Mouse (Mus musculus) liver, embryonic 16.5 days (tissue): ENCODE measurements around the gene Reep3. TPM values are rescaled to one million over a fixed set of nuclear protein-coding genes. Genes with fewer than 3 reads are reported as not detected.

Experiments used
- ATAC-seq: fragments of 200-750 bp; cut with Nextera tagmentation; 2 replicates; pipeline ENCODE4 v1.8.0; 2017; ENCODE audit warnings: low read depth, mild to moderate bottlenecking, moderate number of reproducible peaks, moderate library complexity
- H3K27ac ChIP-seq: fragments of 300-500 bp; sonication (generic); 2 replicates; pipeline ENCODE4 v1.5.1; 2014; ENCODE audit warnings: mild to moderate bottlenecking, low read length
- H3K27me3 ChIP-seq: fragments of 300-500 bp; sonication (generic); 2 replicates; pipeline ENCODE4 v1.6.1; 2014; ENCODE audit warnings: low read depth, low read length, mixed read lengths; ENCODE audit not compliant: control insufficient read depth, insufficient read depth
- H3K36me3 ChIP-seq: fragments of 300-500 bp; sonication (generic); 2 replicates; pipeline ENCODE4 v1.6.1; 2014; ENCODE audit warnings: mild to moderate bottlenecking; ENCODE audit not compliant: control insufficient read depth, insufficient read depth
- H3K4me1 ChIP-seq: fragments of 300-500 bp; sonication (generic); 2 replicates; pipeline ENCODE4 v1.6.1; 2014; ENCODE audit warnings: low read depth, low read length, mixed read lengths; ENCODE audit not compliant: control insufficient read depth
- H3K4me2 ChIP-seq: fragments of 300-500 bp; sonication (generic); 2 replicates; pipeline ENCODE4 v1.6.1; 2014; ENCODE audit warnings: low read depth, low read length, mixed read lengths
- H3K4me3 ChIP-seq: fragments of 300-500 bp; sonication (generic); 2 replicates; pipeline ENCODE4 v1.5.1; 2014; ENCODE audit warnings: low read depth, mild to moderate bottlenecking, low read length
- H3K9ac ChIP-seq: fragments of 300-500 bp; sonication (generic); 2 replicates; pipeline ENCODE4 v1.6.1; 2014; ENCODE audit warnings: low read depth, low read length
- H3K9me3 ChIP-seq: fragments of 300-500 bp; sonication (generic); replicated peaks from 2 replicates; pipeline ENCODE4 v1.6.1; 2016; ENCODE audit warnings: low read length; ENCODE audit not compliant: control insufficient read depth
- WGBS: fragments of 180-500 bp; shearing (Covaris S2); extraction: QIAGEN DNeasy Blood & Tissue Kit; methylation state at CpG from one replicate; pipeline ENCODE4 v1.1.7; 2014; ENCODE audit not compliant: insufficient replicate concordance; 5-methylcytosine and 5-hydroxymethylcytosine counted together
- polyA plus RNA-seq: library from polyadenylated mRNA; unstranded; fragments of >200 nt; fragmentation: Nextera tagmentation; extraction: Ambion mirVana; gene quantifications from 2 replicates; pipeline ENCODE4 v1.2.1, GENCODE M21; 2015

The Reep3 gene
- polyA plus RNA-seq, 1 experiment from 2014 or later = 10.0 TPM

DNA sequence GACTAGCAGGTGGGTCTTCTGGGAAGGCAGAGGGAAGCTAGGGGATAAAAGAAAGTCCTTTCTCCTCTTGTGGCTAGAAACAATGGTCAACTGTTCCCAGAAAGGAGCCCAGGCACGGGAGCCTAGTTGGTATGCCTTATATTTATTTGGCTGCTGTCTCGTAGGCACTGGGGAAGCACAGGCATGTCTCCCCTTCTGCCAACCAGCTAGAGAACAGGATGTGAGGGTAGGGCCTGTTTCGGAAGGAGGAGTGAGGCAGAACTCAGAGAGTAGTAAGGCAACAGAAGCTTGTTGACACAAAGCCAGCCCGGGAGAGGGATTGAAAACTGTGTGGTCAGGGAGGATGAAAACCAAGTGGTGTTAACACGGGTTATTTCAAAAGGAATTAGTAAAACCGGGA is 101.6 kb downstream of the Reep3 start:
- Histone ChIP-seq H3K9me3 (peaks cover under 1% of the 10 kb centered on the region; the same call in 1 of the 2 replicates), H3K36me3 (no peaks in the 10 kb centered on the region), H3K4me2 (no peak overlapping the region), H3K27me3 (no peaks in the 10 kb centered on the region), H3K4me1 (no peaks in the 10 kb centered on the region), H3K27ac (no peak overlapping the region), H3K4me3 (no peak overlapping the region), H3K9ac (no peak overlapping the region)
- ATAC-seq = no peak
- WGBS = 38% methylated on average over 6 of the region's 6 CpGs

DNA sequence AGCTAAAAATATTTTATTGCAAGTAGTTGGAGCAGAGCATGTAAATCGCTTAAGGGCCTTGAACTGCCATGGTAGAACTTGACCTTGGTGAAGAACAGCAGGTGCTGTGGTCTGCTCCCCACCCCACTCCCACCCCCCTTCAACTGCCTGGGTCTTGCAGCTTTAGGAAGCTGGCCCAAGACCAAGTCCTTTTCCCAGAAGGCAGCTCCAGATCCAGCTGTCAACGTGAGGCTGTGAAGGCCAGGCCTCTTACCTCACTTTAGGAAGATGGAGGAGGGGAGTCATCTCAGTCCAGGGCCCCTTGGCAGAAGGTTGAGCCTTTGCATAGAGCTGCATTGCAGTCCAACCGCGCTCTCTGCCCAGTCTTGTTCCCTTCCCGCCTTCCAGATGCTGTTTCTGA is 102.3 kb downstream of the Reep3 start:
- 45% methylated on average over 5 of the region's 5 CpGs for WGBS
- Histone ChIP-seq H3K27ac (no peak overlapping the region), H3K36me3 (no peaks in the 10 kb centered on the region), H3K27me3 (no peaks in the 10 kb centered on the region), H3K4me3 (no peak overlapping the region), H3K9me3 (peaks cover 2% of the 10 kb centered on the region; the same call in 1 of the 2 replicates), H3K4me2 (no peak overlapping the region), H3K4me1 (no peaks in the 10 kb centered on the region), H3K9ac (no peak overlapping the region)
- no peak for ATAC-seq

GRCm38 (mm10) chr10:66992591-66992990 is 104.2 kb downstream of the Reep3 start:
- Histone ChIP-seq H3K9ac (no peak overlapping the region), H3K4me3 (no peak overlapping the region), H3K4me1 (no peaks in the 10 kb centered on the region), H3K9me3 (peaks cover 2% of the 10 kb centered on the region; the same call in 1 of the 2 replicates), H3K36me3 (no peaks in the 10 kb centered on the region), H3K27me3 (no peaks in the 10 kb centered on the region), H3K27ac (no peak overlapping the region), H3K4me2 (no peak overlapping the region)
- WGBS = 53% methylated on average over 5 of the region's 5 CpGs
- ATAC-seq = no peak

DNA sequence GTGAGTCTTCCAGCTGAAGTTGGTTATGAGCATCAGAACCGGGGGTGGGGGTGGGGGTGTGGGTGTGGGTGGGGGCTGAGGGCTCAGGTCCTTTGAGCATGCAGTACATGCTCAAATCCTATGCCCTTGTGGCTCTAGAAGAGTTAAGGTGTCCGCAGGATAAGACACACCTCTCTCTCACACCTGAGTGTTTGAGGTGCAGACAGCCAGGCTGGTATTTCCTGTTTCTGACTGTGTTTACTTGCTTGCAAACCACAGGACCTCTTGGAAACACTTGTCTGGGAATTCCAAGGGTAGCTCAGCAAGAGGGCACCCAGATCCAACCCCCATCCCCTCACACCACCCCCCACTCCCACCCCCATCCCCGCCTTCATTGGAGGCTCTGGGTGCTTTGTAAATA is 106.2 kb downstream of the Reep3 start:
- Histone ChIP-seq H3K36me3 (no peaks in the 10 kb centered on the region), H3K9me3 (peaks cover 2% of the 10 kb centered on the region; the same call in 1 of the 2 replicates), H3K9ac (no peak overlapping the region), H3K4me2 (no peak overlapping the region), H3K27ac (no peak overlapping the region), H3K27me3 (no peaks in the 10 kb centered on the region), H3K4me3 (no peak overlapping the region), H3K4me1 (no peaks in the 10 kb centered on the region)
- WGBS = 78% methylated on average over 3 of the region's 3 CpGs
- no peak for ATAC-seq

DNA sequence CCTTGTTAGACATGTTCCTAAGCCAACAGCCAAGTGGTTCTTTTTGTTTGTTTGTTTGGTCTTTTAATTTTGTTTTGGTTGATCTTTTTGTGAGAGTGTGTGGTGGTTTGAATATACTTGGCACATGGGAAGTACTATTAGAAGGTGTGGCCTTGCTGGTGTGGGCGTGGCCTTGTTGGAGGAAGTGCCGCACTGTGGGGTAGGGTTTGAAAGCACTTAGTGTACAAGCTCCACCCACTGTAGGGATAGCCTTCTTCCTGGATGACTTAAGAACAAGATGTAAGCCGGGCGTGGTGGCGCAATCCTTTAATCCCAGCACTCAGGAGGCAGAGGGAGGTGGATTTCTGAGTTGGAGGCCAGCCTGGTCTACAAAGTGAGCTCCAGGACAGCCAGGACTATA is 113.7 kb downstream of the Reep3 start:
- Histone ChIP-seq H3K27me3 (no peaks in the 10 kb centered on the region), H3K36me3 (no peaks in the 10 kb centered on the region), H3K4me3 (no peak overlapping the region), H3K9ac (no peak overlapping the region), H3K27ac (no peak overlapping the region), H3K9me3 (no peaks in the 10 kb centered on the region), H3K4me1 (no peaks in the 10 kb centered on the region), H3K4me2 (no peak overlapping the region)
- ATAC-seq = no peak
- 75% methylated on average over 5 of the region's 5 CpGs for WGBS

DNA sequence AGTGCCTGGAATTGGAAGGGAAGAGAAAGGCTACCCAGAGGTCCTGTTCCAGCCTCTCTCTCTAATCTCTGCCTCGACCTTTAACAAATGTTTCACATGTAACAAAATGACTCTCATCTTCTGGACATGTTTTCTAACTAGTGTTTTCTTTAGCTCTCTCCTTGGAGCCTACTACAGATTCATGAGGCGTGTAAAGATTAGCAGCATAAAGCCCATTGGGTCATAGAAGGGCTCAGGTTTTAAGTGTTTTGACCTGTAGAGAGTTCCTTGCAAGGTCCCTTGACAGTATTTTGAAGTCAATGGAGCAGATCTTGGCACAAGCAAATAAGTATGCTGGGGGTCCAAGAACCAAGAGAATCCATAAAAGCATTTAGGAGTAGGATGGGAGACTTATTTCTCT is 118.5 kb downstream of the Reep3 start:
- Histone ChIP-seq H3K9ac (no peak overlapping the region), H3K27me3 (no peaks in the 10 kb centered on the region), H3K27ac (no peak overlapping the region), H3K36me3 (no peaks in the 10 kb centered on the region), H3K9me3 (no peaks in the 10 kb centered on the region), H3K4me2 (no peak overlapping the region), H3K4me3 (no peak overlapping the region), H3K4me1 (no peaks in the 10 kb centered on the region)
- WGBS = 52% methylated on average over 2 of the region's 2 CpGs
- ATAC-seq = no peak

GRCm38 (mm10) chr10:66977093-66977492 is 119.7 kb downstream of the Reep3 start:
- Histone ChIP-seq H3K4me3 (no peak overlapping the region), H3K27ac (no peak overlapping the region), H3K4me1 (no peaks in the 10 kb centered on the region), H3K27me3 (no peaks in the 10 kb centered on the region), H3K9ac (no peak overlapping the region), H3K4me2 (no peak overlapping the region), H3K36me3 (no peaks in the 10 kb centered on the region), H3K9me3 (no peaks in the 10 kb centered on the region)
- 81% methylated on average over 3 of the region's 3 CpGs for WGBS
- no peak for ATAC-seq

- no peak overlapping the region for H3K4me2 ChIP-seq
- no peaks in the 10 kb centered on the region for H3K4me1 ChIP-seq
- no peaks in the 10 kb centered on the region for H3K36me3 ChIP-seq
- no peak overlapping the region for H3K9ac ChIP-seq
- no peak for ATAC-seq
- 55% methylated on average over 1 of the region's 1 CpGs for WGBS
- H3K27ac ChIP-seq = no peak overlapping the region
- H3K27me3 ChIP-seq = no peaks in the 10 kb centered on the region
- H3K4me3 ChIP-seq = no peak overlapping the region
- no peaks in the 10 kb centered on the region for H3K9me3 ChIP-seq
Observed at GRCm38 (mm10) chr10:66975451-66975850, 121.3 kb downstream of the Reep3 start.

DNA sequence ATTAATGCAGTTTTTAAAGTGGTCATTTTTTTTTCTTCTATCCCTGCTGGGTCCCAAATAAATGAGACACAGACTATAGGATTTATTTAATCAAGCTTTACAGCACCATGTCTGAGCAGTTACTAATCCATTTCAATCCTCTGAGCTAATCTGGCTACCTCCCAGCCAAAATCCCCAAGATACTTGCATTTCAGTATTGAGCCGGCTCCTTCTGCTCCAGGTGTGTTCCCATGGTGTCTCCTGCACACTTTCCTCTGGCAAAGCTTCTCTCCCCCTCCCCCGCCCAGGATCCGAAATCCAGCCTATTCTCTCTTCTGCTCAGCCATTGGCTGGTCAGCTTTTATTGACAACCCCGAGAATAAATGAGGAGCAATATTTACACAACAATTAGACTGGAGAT is 122.3 kb downstream of the Reep3 start:
- Histone ChIP-seq H3K4me3 (no peak overlapping the region), H3K4me1 (no peaks in the 10 kb centered on the region), H3K9ac (no peak overlapping the region), H3K27me3 (no peaks in the 10 kb centered on the region), H3K36me3 (no peaks in the 10 kb centered on the region), H3K9me3 (no peaks in the 10 kb centered on the region), H3K27ac (no peak overlapping the region), H3K4me2 (no peak overlapping the region)
- 61% methylated on average over 4 of the region's 4 CpGs for WGBS
- no peak for ATAC-seq
